Mouse (Mus musculus): ENCODE data around the gene Hipk4.

DNA sequence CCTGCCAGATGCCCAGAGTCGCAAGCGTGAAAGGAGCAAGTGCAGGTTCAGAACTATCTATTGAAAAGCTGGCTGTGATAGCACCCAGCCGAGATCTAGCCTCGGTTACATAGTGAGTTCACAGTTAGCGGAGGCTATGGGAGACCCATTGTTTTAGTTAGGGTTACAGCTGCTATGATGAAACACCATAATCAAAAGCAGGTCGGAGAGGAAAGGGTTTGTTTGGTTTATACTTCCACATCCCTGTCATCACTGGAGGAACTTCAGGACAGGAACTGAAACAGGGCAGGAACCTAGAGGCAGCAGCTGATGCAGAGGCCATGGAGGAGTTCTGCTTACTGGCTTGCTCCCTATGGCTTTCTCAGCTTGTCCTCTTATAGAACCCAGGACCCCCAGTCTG, 54.5 kb downstream of the Hipk4 start:
- no peak for TF ChIP-seq POLR2A (IDR thresholded peaks at IDR 0.05; ENCODE audit: extremely low read depth, insufficient read depth, low read length)
- no peak for TF ChIP-seq CTCF (IDR thresholded peaks at IDR 0.05; ENCODE audit: low read depth, low read length)

Data from liver, adult 2 months (tissue).